Mouse (Mus musculus): ENCODE measurements around the gene BC100530. TPM values are rescaled to one million over a fixed set of nuclear protein-coding genes. Genes with fewer than 3 reads are reported as not detected.

The BC100530 gene
- polyA plus RNA-seq (2015; fragmentation: Illumina TruSeq; extraction: RNeasy Lipid Tissue Mini Kit (QIAGEN cat#74804); ENCODE audit: low read depth, low replicate concordance), result not detected

GRCm38 (mm10) chr16:36367648-36368047 lies at the start of gene BC100530:
TSS of gene BC100530 (minus strand) at chr16:36367748.

GRCm38 (mm10) chr16:36408357-36408756 lies 40.8 kb upstream of the BC100530 start, which contains the start of gene Stfa2:
TSS of gene Stfa2 (minus strand) at chr16:36408457.

GRCm38 (mm10) chr16:36334232-36334631 lies 33.3 kb downstream of the BC100530 start, which contains the start of gene BC117090:
TSS of gene BC117090 (minus strand) at chr16:36334332.

Other genes with a start within 250 kb of the BC100530 start
- not detected for gene Csta1, start 236.5 kb downstream of the BC100530 start, polyA plus RNA-seq (2015; fragmentation: Illumina TruSeq; extraction: RNeasy Lipid Tissue Mini Kit (QIAGEN cat#74804); ENCODE audit: low read depth, low replicate concordance)
- gene Stfa2l1, start 210.9 kb downstream of the BC100530 start, polyA plus RNA-seq (2015; fragmentation: Illumina TruSeq; extraction: RNeasy Lipid Tissue Mini Kit (QIAGEN cat#74804); ENCODE audit: low read depth, low replicate concordance), result not detected
- not detected for gene Gm5483, start 183.5 kb downstream of the BC100530 start, polyA plus RNA-seq (2015; fragmentation: Illumina TruSeq; extraction: RNeasy Lipid Tissue Mini Kit (QIAGEN cat#74804); ENCODE audit: low read depth, low replicate concordance)
- not detected for gene Gm5416, start 157.3 kb downstream of the BC100530 start, polyA plus RNA-seq (2015; fragmentation: Illumina TruSeq; extraction: RNeasy Lipid Tissue Mini Kit (QIAGEN cat#74804); ENCODE audit: low read depth, low replicate concordance)
- gene 2010005H15Rik, start 146.3 kb downstream of the BC100530 start, polyA plus RNA-seq (2015; fragmentation: Illumina TruSeq; extraction: RNeasy Lipid Tissue Mini Kit (QIAGEN cat#74804); ENCODE audit: low read depth, low replicate concordance), result not detected
- not detected for gene Stfa1, start 90.8 kb downstream of the BC100530 start, polyA plus RNA-seq (2015; fragmentation: Illumina TruSeq; extraction: RNeasy Lipid Tissue Mini Kit (QIAGEN cat#74804); ENCODE audit: low read depth, low replicate concordance)
- gene BC117090, start 33.4 kb downstream of the BC100530 start, polyA plus RNA-seq (2015; fragmentation: Illumina TruSeq; extraction: RNeasy Lipid Tissue Mini Kit (QIAGEN cat#74804); ENCODE audit: low read depth, low replicate concordance), result not detected
- not detected for gene Stfa2, start 40.7 kb upstream of the BC100530 start, polyA plus RNA-seq (2015; fragmentation: Illumina TruSeq; extraction: RNeasy Lipid Tissue Mini Kit (QIAGEN cat#74804); ENCODE audit: low read depth, low replicate concordance)
- not detected for gene Stfa3, start 87.6 kb upstream of the BC100530 start, polyA plus RNA-seq (2015; fragmentation: Illumina TruSeq; extraction: RNeasy Lipid Tissue Mini Kit (QIAGEN cat#74804); ENCODE audit: low read depth, low replicate concordance)
- 0.19 TPM for gene Casr, start 194.4 kb upstream of the BC100530 start, polyA plus RNA-seq (2015; fragmentation: Illumina TruSeq; extraction: RNeasy Lipid Tissue Mini Kit (QIAGEN cat#74804); ENCODE audit: low read depth, low replicate concordance)

Measured in brain, adult 10 weeks (tissue).